In the genomic region with DNA sequence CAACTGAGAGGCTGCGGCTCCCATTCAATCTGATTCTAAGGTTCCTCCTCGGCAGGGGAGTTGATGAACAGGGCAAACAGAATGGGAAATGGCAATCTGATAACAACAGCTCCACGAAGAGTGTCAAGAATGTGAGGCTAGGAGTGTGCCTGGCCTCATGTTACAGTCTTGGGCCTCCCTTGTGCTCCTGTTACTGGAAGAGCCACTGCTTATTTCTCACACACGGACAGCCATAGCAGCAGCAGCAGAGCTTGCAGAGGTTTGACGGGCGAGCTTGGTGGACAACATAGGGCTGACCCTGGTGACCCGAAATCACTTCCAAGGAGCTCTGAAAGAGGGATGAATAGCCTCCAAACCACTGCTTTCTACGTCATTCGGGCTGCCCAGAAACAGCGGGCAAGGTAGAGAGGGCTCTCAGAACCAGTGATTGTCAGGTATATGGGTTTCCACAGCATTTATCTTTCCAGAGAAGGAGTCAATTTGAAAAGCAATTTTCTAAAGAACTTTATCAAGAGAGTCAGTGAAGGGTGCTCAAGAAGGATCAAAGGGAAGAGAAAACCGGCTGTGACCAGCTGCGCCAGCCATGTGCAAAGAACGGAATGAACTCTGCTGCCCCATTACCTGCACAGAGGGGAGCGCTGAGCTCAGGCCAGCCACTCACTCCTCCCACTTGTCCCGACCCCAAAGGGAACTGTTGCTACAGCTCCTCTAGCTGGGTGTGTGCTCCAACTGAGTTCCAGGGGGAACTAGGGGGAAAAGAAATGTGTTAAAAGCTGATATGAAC, we compare ENCODE assay signal across 11 mouse cellular contexts. TPM values are rescaled to one million over a fixed set of nuclear protein-coding genes. Genes with fewer than 3 reads are reported as not detected.
DNase-seq lines count a peak whose midpoint lies in the region; ATAC-seq lines count a peak whose summit lies in the region.
"Had no signal": no experiment of that assay in that cellular context is flagged by ENCODE, and none has a peak within 500 bp of the region (broad histone marks: within the 10 kb centered on the region; RNA-seq: fewer than 3 reads in every experiment).

No protein-coding gene starts in this region.

- no peak for DNase-seq in heart, postnatal 4 days
- DNase-seq in testis, postnatal 14 days (ENCODE audit: low spot score) = peak; percentile 17
- DNase-seq in testis, postnatal 10 days (ENCODE audit: low spot score) = no peak
- peak; percentile 61 to 78 for DNase-seq in lung, adult 18-20 months
- no peak for DNase-seq in B cell, adult 2 months
- DNase-seq in urinary bladder, postnatal 36 days (ENCODE audit: low spot score in 2 of 2) = no peak
- DNase-seq in frontal cortex, postnatal 14 days (ENCODE audit: low spot score in 2 of 2) = no peak
- DNase-seq: right cerebral cortex, postnatal 4 days had no signal

- no peak overlapping the region for H3K4me3 ChIP-seq in heart, embryonic 14.5 days (ENCODE audit: control insufficient read depth in 1 of 2, insufficient read depth in 1 of 2, low read depth in 1 of 2, low read length in 2 of 2)

- no peak overlapping the region for H3K9ac ChIP-seq in heart, embryonic 14.5 days (ENCODE audit: low read length)
- H3K9ac ChIP-seq: liver, embryonic 14.5 days had no signal

- H3K36me3 ChIP-seq in heart, embryonic 14.5 days (ENCODE audit: control insufficient read depth, insufficient read depth, low read length) = no peaks in the 10 kb centered on the region

- ATAC-seq in heart, embryonic 14.5 days (ENCODE audit: insufficient number of reproducible peaks, insufficient read depth, low FRiP score, low read depth) = no peak

- H3K9me3 ChIP-seq in heart, embryonic 14.5 days (ENCODE audit: control insufficient read depth, low read length) = no peaks in the 10 kb centered on the region

- no peaks in the 10 kb centered on the region for H3K27me3 ChIP-seq in heart, embryonic 14.5 days (ENCODE audit: control insufficient read depth, insufficient read depth, low read length)

- H3K4me2 ChIP-seq in heart, embryonic 14.5 days (ENCODE audit: low read length) = peak overlapping the region; percentile 27

- H3K4me1 ChIP-seq in heart, embryonic 14.5 days (ENCODE audit: control insufficient read depth in 2 of 2, insufficient read depth in 2 of 2, low read length in 2 of 2) = peaks cover 5 to 6% of the 10 kb centered on the region in 2 experiments; a peak in 3 of 4 replicates

- no peak overlapping the region for H3K27ac ChIP-seq in heart, embryonic 14.5 days (replicated peaks in 1 of 2; ENCODE audit: control insufficient read depth in 1 of 2, insufficient read depth in 1 of 2, low read depth in 2 of 2, low read length in 2 of 2)
- H3K27ac ChIP-seq: liver, embryonic 14.5 days had no signal

- 51% methylated on average over 15 of the region's 15 CpGs for WGBS in heart, embryonic 14.5 days

RNA-seq across cellular contexts. Expression of a gene that starts 56.6 kb away (rescaled TPM):
- polyA plus RNA-seq in heart, embryonic 14.5 days (2014; fragmentation: Nextera tagmentation; extraction: Ambion mirVana) = 2.1 and 2.2 TPM in 2 replicates
- under 1 TPM; 0.98 to 0.99 TPM for total RNA-seq in heart, postnatal 4 days (2021)
- total RNA-seq: common myeloid progenitor, adult 5-6 weeks had no signal

Comparison
In these comparisons a context has a peak if more than half of its experiments do, and no peak if none do; other contexts are left out.
1. DNase-seq: peak in testis, postnatal 14 days (single experiment) and lung, adult 18-20 months (2 of 2); none in heart, postnatal 4 days (single experiment), testis, postnatal 10 days (single experiment), B cell, adult 2 months (0 of 2), urinary bladder, postnatal 36 days (0 of 2) and frontal cortex, postnatal 14 days (0 of 2).